Mouse (Mus musculus) midbrain, embryonic 16.5 days (tissue): ENCODE measurements around the gene Sdhaf3. TPM values are rescaled to one million over a fixed set of nuclear protein-coding genes. Genes with fewer than 3 reads are reported as not detected.
A peak's percentile ranks its signal among the peaks of the same experiment; 100 is the strongest.

ENCODE experiments used
- ATAC-seq: fragments of 200-750 bp; cut with Nextera tagmentation; 2 replicates; pipeline ENCODE4 v1.8.0; 2017; ENCODE audit warnings: moderate TSS enrichment
- H3K27ac ChIP-seq: fragments of 300-500 bp; sonication (generic); 2 replicates; pipeline ENCODE4 v1.5.1; 2014; ENCODE audit warnings: mild to moderate bottlenecking, low read length, mixed read lengths
- H3K27me3 ChIP-seq: fragments of 300-500 bp; sonication (generic); 2 replicates; pipeline ENCODE4 v1.6.1; 2014; ENCODE audit warnings: low read depth, low read length, mixed read lengths; ENCODE audit not compliant: control insufficient read depth, insufficient read depth
- H3K36me3 ChIP-seq: fragments of 300-500 bp; sonication (generic); 2 replicates; pipeline ENCODE4 v1.6.1; 2014; ENCODE audit warnings: mild to moderate bottlenecking, low read length, moderate library complexity, mixed read lengths; ENCODE audit not compliant: control insufficient read depth, insufficient read depth
- H3K4me1 ChIP-seq: fragments of 300-500 bp; sonication (generic); 2 replicates; pipeline ENCODE4 v1.6.1; 2014; ENCODE audit warnings: mild to moderate bottlenecking, low read length, mixed read lengths; ENCODE audit not compliant: control insufficient read depth, insufficient read depth
- H3K4me2 ChIP-seq: fragments of 300-500 bp; sonication (generic); 2 replicates; pipeline ENCODE4 v1.6.1; 2014; ENCODE audit warnings: mild to moderate bottlenecking, low read length, mixed read lengths
- H3K4me3 ChIP-seq: fragments of 300-500 bp; sonication (generic); 2 replicates; pipeline ENCODE4 v1.5.1; 2014; ENCODE audit warnings: low read depth, mild to moderate bottlenecking, low read length, moderate library complexity, mixed read lengths
- H3K9ac ChIP-seq: fragments of 300-500 bp; sonication (generic); 2 replicates; pipeline ENCODE4 v1.6.1; 2014; ENCODE audit warnings: low read depth, low read length, mixed read lengths
- H3K9me3 ChIP-seq: fragments of 300-500 bp; sonication (generic); replicated peaks from 2 replicates; pipeline ENCODE4 v1.6.1; 2014; ENCODE audit warnings: mild to moderate bottlenecking, low read length, mixed read lengths; ENCODE audit not compliant: control insufficient read depth, poor library complexity, severe bottlenecking
- WGBS: fragments of 180-500 bp; shearing (Covaris S2); extraction: QIAGEN DNeasy Blood & Tissue Kit; methylation state at CpG from one replicate; pipeline ENCODE4 v1.1.7; 2014; 5-methylcytosine and 5-hydroxymethylcytosine counted together
- polyA plus RNA-seq: library from polyadenylated mRNA; unstranded; fragments of >200 nt; fragmentation: Nextera tagmentation; extraction: Ambion mirVana; gene quantifications from 2 replicates; pipeline ENCODE4 v1.2.1, GENCODE M21; 2015

Sdhaf3 gene
- polyA plus RNA-seq, result 7.4 and 7.8 TPM in 2 replicates

DNA sequence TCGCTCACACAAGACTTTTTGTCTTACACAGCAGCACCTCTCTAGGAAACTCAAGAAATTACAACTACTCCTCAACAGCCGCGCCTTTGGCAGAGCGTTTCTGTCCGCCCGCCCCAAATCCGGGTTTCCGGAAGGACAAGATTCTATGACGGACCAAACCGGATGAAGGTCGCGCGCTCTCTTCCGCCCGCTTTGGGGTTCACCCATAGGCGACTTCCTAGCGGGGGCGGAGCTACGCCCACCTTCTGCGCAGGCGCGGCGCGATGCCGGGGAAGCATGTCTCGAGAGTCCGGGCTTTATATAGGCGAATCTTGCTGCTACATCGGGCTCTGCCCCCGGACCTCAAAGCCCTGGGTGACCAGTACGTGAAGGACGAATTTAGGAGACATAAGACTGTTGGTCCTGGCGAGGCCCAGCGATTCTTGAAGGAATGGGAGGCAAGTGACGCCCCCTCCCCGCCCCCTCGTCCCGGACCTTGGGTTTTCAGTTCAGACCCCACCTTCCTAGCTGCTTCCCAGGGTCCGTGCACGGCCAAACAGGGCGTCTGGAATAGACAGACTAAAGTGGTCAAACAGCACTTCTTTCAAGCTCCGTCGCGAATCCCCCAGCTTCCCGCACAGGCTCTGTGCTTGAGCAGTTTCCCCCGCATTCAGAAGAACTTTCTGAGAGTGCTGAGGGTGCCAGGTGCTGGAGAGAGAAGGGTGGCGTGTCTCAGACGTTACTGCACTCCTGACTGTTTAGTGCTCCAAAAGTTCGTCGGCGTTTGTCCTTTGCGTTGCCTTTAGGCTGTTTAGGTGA is at the start of gene Sdhaf3:
Gene Sdhaf3, plus strand, starts transcription at position 241 of the 798 bp plus-strand sequence.
- Histone ChIP-seq H3K4me2 (peak within 1 kb of the TSS; percentile 88), H3K27ac (peak within 1 kb of the TSS; percentile 69), H3K36me3 (no peaks in the 10 kb centered on the region; the same call in 1 of the 2 replicates), H3K9ac (peak within 1 kb of the TSS; percentile 79), H3K27me3 (no peaks in the 10 kb centered on the region; the same call in 1 of the 2 replicates), H3K9me3 (no peaks in the 10 kb centered on the region), H3K4me1 (peaks cover 4% of the 10 kb centered on the region; the same call in 1 of the 2 replicates), H3K4me3 (peak within 1 kb of the TSS; percentile 84)
- peak; percentile 100 for ATAC-seq
- under 1% methylated on average over 52 of the region's 52 CpGs for WGBS

GRCm38 (mm10) chr6:6909586-6909985 is 46.2 kb upstream of the Sdhaf3 start:
- no peak overlapping the region for H3K9ac ChIP-seq
- H3K27ac ChIP-seq, result no peak overlapping the region
- WGBS, result 75% methylated on average over 8 of the region's 8 CpGs
- no peaks in the 10 kb centered on the region for H3K4me1 ChIP-seq
- H3K27me3 ChIP-seq, result no peaks in the 10 kb centered on the region
- H3K4me3 ChIP-seq, result no peak overlapping the region
- ATAC-seq, result no peak
- H3K9me3 ChIP-seq, result no peaks in the 10 kb centered on the region
- no peaks in the 10 kb centered on the region for H3K36me3 ChIP-seq
- no peak overlapping the region for H3K4me2 ChIP-seq

- no peaks in the 10 kb centered on the region for H3K36me3 ChIP-seq
- no peak overlapping the region for H3K4me3 ChIP-seq
- no peak overlapping the region for H3K4me2 ChIP-seq
- no peaks in the 10 kb centered on the region for H3K4me1 ChIP-seq
- no peak overlapping the region for H3K27ac ChIP-seq
- H3K27me3 ChIP-seq, result no peaks in the 10 kb centered on the region
- H3K9me3 ChIP-seq, result no peaks in the 10 kb centered on the region
- WGBS, result 96% methylated on average over 1 of the region's 1 CpGs
- H3K9ac ChIP-seq, result no peak overlapping the region
- no peak for ATAC-seq
Observed at GRCm38 (mm10) chr6:6914304-6914703, 41.5 kb upstream of the Sdhaf3 start.

- 35% methylated on average over 5 of the region's 5 CpGs for WGBS
Observed at GRCm38 (mm10) chr6:6914849-6915525, 40.8 kb upstream of the Sdhaf3 start.

GRCm38 (mm10) chr6:6915526-6915915 is 40.3 kb upstream of the Sdhaf3 start:
- H3K4me1 ChIP-seq, result no peaks in the 10 kb centered on the region
- no peak overlapping the region for H3K27ac ChIP-seq
- WGBS, result 49% methylated on average over 9 of the region's 9 CpGs
- no peak for ATAC-seq
- H3K27me3 ChIP-seq, result no peaks in the 10 kb centered on the region
- no peaks in the 10 kb centered on the region for H3K9me3 ChIP-seq
- no peaks in the 10 kb centered on the region for H3K36me3 ChIP-seq
- H3K4me3 ChIP-seq, result no peak overlapping the region
- no peak overlapping the region for H3K9ac ChIP-seq
- no peak overlapping the region for H3K4me2 ChIP-seq

More at GRCm38 (mm10) chr6:6914849-6915525, 40.8 kb upstream of the Sdhaf3 start:
- Histone ChIP-seq H3K36me3 (no peaks in the 10 kb centered on the region), H3K27me3 (no peaks in the 10 kb centered on the region), H3K9me3 (no peaks in the 10 kb centered on the region), H3K27ac (no peak overlapping the region), H3K4me2 (no peak overlapping the region), H3K4me1 (no peaks in the 10 kb centered on the region), H3K9ac (no peak overlapping the region), H3K4me3 (no peak overlapping the region)
- peak; percentile 89 for ATAC-seq

DNA sequence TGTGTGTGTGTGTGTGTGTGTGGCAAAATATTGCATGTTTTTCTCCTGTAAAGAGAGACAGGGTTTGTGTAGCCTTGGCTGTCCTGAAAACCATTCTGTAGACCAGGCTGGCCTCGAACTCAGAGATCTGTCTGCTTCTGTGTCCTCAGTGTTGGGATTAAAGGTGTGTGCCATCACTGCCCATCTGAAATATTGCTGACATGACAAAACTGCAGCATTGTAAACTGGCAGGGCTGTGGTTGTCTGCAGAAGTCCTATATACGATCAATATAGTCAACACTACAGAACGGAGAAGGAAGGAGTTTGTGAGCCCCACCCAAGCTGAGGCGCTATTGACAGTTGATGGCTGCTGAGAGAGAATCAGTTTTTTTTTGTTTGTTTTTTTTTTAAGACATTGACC is 38.5 kb upstream of the Sdhaf3 start:
- no peak for ATAC-seq
- Histone ChIP-seq H3K9me3 (no peaks in the 10 kb centered on the region), H3K4me2 (no peak overlapping the region), H3K27me3 (no peaks in the 10 kb centered on the region), H3K4me3 (no peak overlapping the region), H3K36me3 (no peaks in the 10 kb centered on the region), H3K27ac (no peak overlapping the region), H3K4me1 (no peaks in the 10 kb centered on the region), H3K9ac (no peak overlapping the region)
- WGBS, result 93% methylated on average over 4 of the region's 4 CpGs

DNA sequence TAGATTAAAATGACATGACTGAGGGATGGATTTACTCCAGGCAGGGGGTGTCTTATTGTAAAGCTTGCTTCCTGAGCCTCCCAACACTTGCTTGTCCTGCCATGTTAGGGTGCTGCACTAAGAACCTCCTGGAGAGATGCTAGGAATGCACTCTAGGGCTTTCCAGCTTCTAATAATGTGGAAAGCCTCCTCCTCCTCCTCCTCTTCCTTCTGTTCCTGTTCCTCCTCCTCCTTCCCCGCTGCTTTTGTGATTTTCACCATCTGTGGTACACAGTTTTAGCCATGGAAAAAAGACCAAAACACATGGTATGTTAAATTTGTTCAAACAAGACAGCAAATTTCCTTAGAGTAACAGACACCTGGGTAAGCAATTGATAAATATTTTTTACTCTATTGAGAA is 30.5 kb upstream of the Sdhaf3 start:
- H3K9me3 ChIP-seq, result no peaks in the 10 kb centered on the region
- 65% methylated on average over 1 of the region's 1 CpGs for WGBS

DNA sequence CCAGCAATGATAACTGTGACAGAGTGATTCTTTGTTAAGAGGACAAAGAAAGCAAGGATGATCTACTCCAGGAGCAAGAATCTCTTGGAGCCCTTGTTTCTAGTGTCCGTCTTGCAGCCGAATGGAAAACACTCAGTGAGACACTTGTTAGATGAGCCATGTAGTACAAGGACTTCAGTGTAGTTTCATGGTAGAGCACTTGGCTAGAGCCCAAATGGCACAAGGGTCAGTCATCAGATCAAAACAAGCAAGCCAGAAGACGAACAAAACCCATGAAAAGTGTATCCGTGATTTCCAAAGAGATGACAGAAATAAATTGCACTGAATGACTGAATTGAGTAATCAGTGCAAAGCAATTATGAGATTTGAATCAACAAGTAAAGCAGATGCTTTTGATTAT is 25.0 kb upstream of the Sdhaf3 start:
- no peaks in the 10 kb centered on the region for H3K4me1 ChIP-seq
- WGBS, result 88% methylated on average over 4 of the region's 4 CpGs
- H3K36me3 ChIP-seq, result no peaks in the 10 kb centered on the region
- no peaks in the 10 kb centered on the region for H3K27me3 ChIP-seq
- H3K4me2 ChIP-seq, result no peak overlapping the region
- no peak overlapping the region for H3K4me3 ChIP-seq
- ATAC-seq, result no peak
- H3K9me3 ChIP-seq, result no peaks in the 10 kb centered on the region
- H3K27ac ChIP-seq, result no peak overlapping the region
- no peak overlapping the region for H3K9ac ChIP-seq

More for the DNA sequence above, 30.5 kb upstream of the Sdhaf3 start:
- H3K27ac ChIP-seq, result no peak overlapping the region
- H3K27me3 ChIP-seq, result no peaks in the 10 kb centered on the region
- H3K4me3 ChIP-seq, result no peak overlapping the region
- ATAC-seq, result no peak
- H3K4me1 ChIP-seq, result no peaks in the 10 kb centered on the region
- no peak overlapping the region for H3K9ac ChIP-seq
- H3K4me2 ChIP-seq, result no peak overlapping the region
- no peaks in the 10 kb centered on the region for H3K36me3 ChIP-seq

DNA sequence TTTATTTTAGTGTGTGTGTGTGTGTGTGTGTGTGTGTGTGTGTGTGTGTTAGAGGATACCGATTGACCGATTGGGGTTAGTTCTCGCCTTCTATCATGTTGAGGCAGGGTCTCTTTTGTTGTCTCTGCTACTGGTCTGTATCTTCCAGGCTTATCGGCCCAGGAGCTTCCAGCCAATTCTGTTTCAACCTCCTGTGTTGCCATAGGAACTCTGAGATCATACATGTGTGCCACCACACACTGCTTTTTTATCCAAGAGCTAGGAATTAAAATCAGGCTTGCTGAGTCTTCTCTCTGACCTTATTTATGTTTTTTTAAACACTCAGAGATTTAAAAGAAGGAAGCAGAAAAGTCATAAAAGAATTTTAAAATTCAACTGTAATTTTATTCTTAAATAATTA is 24.3 kb upstream of the Sdhaf3 start:
- H3K27ac ChIP-seq, result no peak overlapping the region
- no peaks in the 10 kb centered on the region for H3K4me1 ChIP-seq
- H3K4me3 ChIP-seq, result no peak overlapping the region
- H3K9ac ChIP-seq, result no peak overlapping the region
- peak; percentile 36; the same call in 1 of the 2 replicates for ATAC-seq
- no peaks in the 10 kb centered on the region for H3K27me3 ChIP-seq
- no peaks in the 10 kb centered on the region for H3K9me3 ChIP-seq
- H3K4me2 ChIP-seq, result no peak overlapping the region
- WGBS, result 83% methylated on average over 4 of the region's 4 CpGs
- no peaks in the 10 kb centered on the region for H3K36me3 ChIP-seq
